Mouse (Mus musculus) erythroblast, embryonic 14.5 days (primary cell): Measurements from ENCODE around the gene Gm38431.

ENCODE experiments used
- GATA1 ChIP-seq: IDR thresholded peaks from 2 replicates; pipeline ENCODE4 v1.6.1; 2012; ENCODE audit warnings: low read length, inconsistent platforms, mixed read lengths
- TAL1 ChIP-seq: IDR thresholded peaks from 3 replicates; pipeline ENCODE4 v1.6.1; 2012; ENCODE audit warnings: low read length, inconsistent platforms, mixed read lengths

- TF ChIP-seq TAL1: no peak
- no peak for TF ChIP-seq GATA1
Measured at GRCm38 (mm10) chr9:21032491-21032890, 59.3 kb downstream of the Gm38431 start.
